Mouse (Mus musculus) stomach, postnatal 0 days (tissue): ENCODE measurements around the gene Slc1a4. TPM values are rescaled to one million over a fixed set of nuclear protein-coding genes. Genes with fewer than 3 reads are reported as not detected.
A peak's percentile ranks its signal among the peaks of the same experiment; 100 is the strongest.

Experiments
- ATAC-seq: fragments of 200-750 bp; cut with Nextera tagmentation; 2 replicates; pipeline ENCODE4 v1.8.0; 2017; ENCODE audit not compliant: low FRiP score, low TSS enrichment
- DNase-seq: peaks from one replicate; pipeline ENCODE4 v3.0.0-alpha.2; 2016; ENCODE audit warnings: low spot score
- H3K27ac ChIP-seq: fragments of 300-500 bp; sonication (generic); replicated peaks from 2 replicates; pipeline ENCODE4 v1.5.1; 2014; ENCODE audit warnings: mild to moderate bottlenecking, control low read depth
- H3K27me3 ChIP-seq: fragments of 300-500 bp; sonication (generic); 2 replicates; pipeline ENCODE4 v1.6.1; 2014; ENCODE audit warnings: low read length; ENCODE audit not compliant: control insufficient read depth, insufficient read depth
- H3K36me3 ChIP-seq: fragments of 300-500 bp; sonication (generic); 2 replicates; pipeline ENCODE4 v1.6.1; 2014; ENCODE audit warnings: low read length, mixed read lengths; ENCODE audit not compliant: control insufficient read depth, insufficient read depth
- H3K4me1 ChIP-seq: fragments of 300-500 bp; sonication (generic); replicated peaks from 2 replicates; pipeline ENCODE4 v1.6.1; 2014; ENCODE audit warnings: antibody characterized with exemption; ENCODE audit not compliant: control insufficient read depth, insufficient read depth
- H3K4me2 ChIP-seq: fragments of 300-500 bp; sonication (generic); replicated peaks from 2 replicates; pipeline ENCODE4 v1.6.1; 2014; ENCODE audit warnings: low read depth, mild to moderate bottlenecking, control low read depth, moderate library complexity
- H3K4me3 ChIP-seq: fragments of 300-500 bp; sonication (generic); 2 replicates; pipeline ENCODE4 v1.5.1; 2014; ENCODE audit warnings: low read depth, low read length, control low read depth
- H3K9ac ChIP-seq: fragments of 300-500 bp; sonication (generic); 2 replicates; pipeline ENCODE4 v1.6.1; 2014; ENCODE audit warnings: mild to moderate bottlenecking, low read length, control low read depth, mixed read lengths
- H3K9me3 ChIP-seq: fragments of 300-500 bp; sonication (generic); 2 replicates; pipeline ENCODE4 v1.6.1; 2016; ENCODE audit warnings: low read length; ENCODE audit not compliant: control insufficient read depth
- CTCF ChIP-seq: IDR thresholded peaks from 2 replicates; pipeline ENCODE4 v1.5.1; 2016; ENCODE audit warnings: antibody characterized with exemption, low read depth, mild to moderate bottlenecking, moderate library complexity
- EP300 ChIP-seq: optimal IDR thresholded peaks from 2 replicates; pipeline ENCODE3; 2016; ENCODE audit warnings: antibody characterized with exemption
- WGBS: fragments of 180-500 bp; shearing (Covaris S2); extraction: QIAGEN DNeasy Blood & Tissue Kit; methylation state at CpG from one replicate; pipeline ENCODE4 v1.1.7; 2014; 5-methylcytosine and 5-hydroxymethylcytosine counted together
- polyA plus RNA-seq: library from polyadenylated mRNA; unstranded; fragments of >200 nt; fragmentation: Nextera tagmentation; extraction: Ambion mirVana; gene quantifications from 2 replicates; pipeline ENCODE4 v1.2.1, GENCODE M21; 2015

The Slc1a4 gene
- polyA plus RNA-seq, 1 experiment from 2014 or later: 7.2 TPM

DNA sequence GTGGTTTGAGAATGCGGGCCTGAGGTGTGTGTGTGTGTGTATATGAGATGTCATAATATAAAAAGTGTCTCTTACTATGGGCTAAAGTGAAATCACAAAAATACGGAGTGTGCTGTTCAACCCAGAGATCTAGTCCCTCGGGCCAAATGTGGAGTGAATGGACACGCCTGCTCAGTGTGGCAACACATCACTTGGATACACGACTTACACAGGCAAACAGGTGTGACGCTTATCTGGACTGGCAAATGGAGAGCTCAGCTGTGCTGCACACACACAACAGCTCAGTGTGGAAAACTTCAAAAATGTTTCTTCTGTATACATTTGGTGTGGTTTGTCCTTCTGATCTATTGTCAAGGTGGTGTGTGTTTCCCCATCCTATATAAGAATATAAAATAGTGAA, 3.7 kb downstream of the Slc1a4 start:
- H3K4me2 ChIP-seq: no peak overlapping the region
- H3K4me3 ChIP-seq: no peak overlapping the region
- 56% methylated on average over 6 of the region's 6 CpGs for WGBS
- DNase-seq (no peak), ATAC-seq (no peak)
- no peak overlapping the region for H3K27ac ChIP-seq
- H3K9me3 ChIP-seq: no peaks in the 10 kb centered on the region
- no peaks in the 10 kb centered on the region for H3K36me3 ChIP-seq
- TF ChIP-seq EP300 (no peak), CTCF (no peak)
- H3K27me3 ChIP-seq: no peaks in the 10 kb centered on the region
- H3K9ac ChIP-seq: no peak overlapping the region
- H3K4me1 ChIP-seq: 0 out of 2 replicates have a peak, but pooled peaks cover 2% of the 10 kb centered on the region

GRCm38 (mm10) chr11:20326328-20326995, 6.1 kb downstream of the Slc1a4 start:
- H3K36me3 ChIP-seq: no peaks in the 10 kb centered on the region

DNA sequence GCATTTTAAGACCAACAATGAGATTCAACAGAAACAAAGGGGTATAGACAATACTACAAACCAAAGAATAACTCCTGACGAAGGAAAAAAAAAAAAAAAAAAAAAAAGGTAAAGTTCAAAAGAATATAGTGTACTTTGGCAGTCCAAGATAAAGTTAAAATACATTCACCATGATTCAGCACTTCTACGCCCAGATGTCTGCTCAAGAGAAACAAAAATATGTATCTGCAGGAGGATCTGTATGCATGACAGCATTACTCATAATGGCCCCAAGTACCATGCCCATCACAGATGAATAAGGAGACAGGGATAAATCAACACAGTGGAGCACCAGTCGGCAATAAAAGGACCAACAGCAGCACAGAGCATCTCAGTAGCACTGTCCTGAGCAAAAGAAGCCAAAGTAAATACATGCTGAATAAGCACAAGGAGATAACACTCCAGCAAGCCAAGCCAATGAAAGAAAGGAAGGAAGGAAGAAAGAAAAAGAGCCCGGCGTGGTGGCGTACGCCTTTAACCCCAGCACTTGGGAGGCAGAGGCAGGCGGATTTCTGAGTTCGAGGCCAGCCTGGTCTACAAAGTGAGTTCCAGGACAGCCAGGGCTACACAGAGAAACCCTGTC, 7.3 kb downstream of the Slc1a4 start:
- Histone ChIP-seq H3K27me3 (no peaks in the 10 kb centered on the region), H3K9me3 (no peaks in the 10 kb centered on the region), H3K4me3 (no peak overlapping the region), H3K9ac (no peak overlapping the region), H3K27ac (no peak overlapping the region), H3K4me1 (no peaks in the 10 kb centered on the region), H3K36me3 (no peaks in the 10 kb centered on the region), H3K4me2 (no peak overlapping the region)
- no peak for TF ChIP-seq EP300
- TF ChIP-seq CTCF: no peak
- no peak for ATAC-seq
- 72% methylated on average over 9 of the region's 9 CpGs for WGBS
- DNase-seq: no peak

More at GRCm38 (mm10) chr11:20326328-20326995, 6.1 kb downstream of the Slc1a4 start:
- DNase-seq (no peak), ATAC-seq (no peak)
- Histone ChIP-seq H3K4me1 (0 out of 2 replicates have a peak, but pooled peaks cover 2% of the 10 kb centered on the region), H3K27ac (peak overlapping the region; percentile 58), H3K4me3 (no peak overlapping the region), H3K9ac (no peak overlapping the region), H3K9me3 (no peaks in the 10 kb centered on the region), H3K27me3 (no peaks in the 10 kb centered on the region), H3K4me2 (no peak overlapping the region)
- no peak for TF ChIP-seq CTCF
- TF ChIP-seq EP300: no peak
- 53% methylated on average over 11 of the region's 11 CpGs for WGBS

- no peak for TF ChIP-seq CTCF
- no peak for TF ChIP-seq EP300
- Histone ChIP-seq H3K9me3 (no peaks in the 10 kb centered on the region), H3K27me3 (no peaks in the 10 kb centered on the region), H3K4me1 (no peaks in the 10 kb centered on the region), H3K36me3 (no peaks in the 10 kb centered on the region), H3K4me2 (no peak overlapping the region), H3K9ac (no peak overlapping the region), H3K4me3 (no peak overlapping the region), H3K27ac (no peak overlapping the region)
- ATAC-seq (no peak), DNase-seq (no peak)
- WGBS: 90% methylated on average over 3 of the region's 3 CpGs
Observed at GRCm38 (mm10) chr11:20324006-20324405, 8.5 kb downstream of the Slc1a4 start.

- no peaks in the 10 kb centered on the region for H3K4me1 ChIP-seq
- H3K9me3 ChIP-seq: no peaks in the 10 kb centered on the region
- H3K36me3 ChIP-seq: no peaks in the 10 kb centered on the region; the same call in 1 of the 2 replicates
- H3K27ac ChIP-seq: no peak overlapping the region
- H3K27me3 ChIP-seq: no peaks in the 10 kb centered on the region
- H3K4me3 ChIP-seq: no peak overlapping the region
- no peak for DNase-seq
- 79% methylated on average over 3 of the region's 3 CpGs for WGBS
- no peak overlapping the region for H3K4me2 ChIP-seq
- no peak overlapping the region for H3K9ac ChIP-seq
- TF ChIP-seq EP300: no peak
- TF ChIP-seq CTCF: no peak
- no peak for ATAC-seq
Observed at GRCm38 (mm10) chr11:20322366-20322765, 10.1 kb downstream of the Slc1a4 start.

DNA sequence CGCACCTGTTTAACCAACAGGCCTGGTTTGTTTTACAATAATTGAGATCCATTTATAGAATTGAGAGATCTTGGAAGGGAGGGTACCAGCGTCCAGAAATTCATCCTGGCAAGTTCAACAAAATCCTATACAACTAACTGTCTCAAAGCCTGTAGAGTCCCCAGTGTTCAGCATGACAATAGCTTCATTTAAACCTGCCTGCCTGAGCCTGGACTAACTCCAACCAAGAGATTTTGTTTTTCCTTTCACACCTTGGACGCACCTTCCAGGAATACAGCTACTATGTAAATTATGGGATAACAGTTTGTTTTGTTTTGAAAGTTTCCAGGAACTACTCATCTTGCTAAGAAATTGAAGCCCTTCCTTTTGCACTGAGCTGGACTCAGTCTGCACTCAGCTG, 11.9 kb downstream of the Slc1a4 start:
- H3K4me3 ChIP-seq: no peak overlapping the region
- H3K9me3 ChIP-seq: no peaks in the 10 kb centered on the region
- no peaks in the 10 kb centered on the region; the same call in 1 of the 2 replicates for H3K36me3 ChIP-seq
- no peak overlapping the region for H3K27ac ChIP-seq
- no peak for DNase-seq
- H3K4me1 ChIP-seq: no peaks in the 10 kb centered on the region
- no peaks in the 10 kb centered on the region for H3K27me3 ChIP-seq
- no peak for TF ChIP-seq CTCF
- no peak for TF ChIP-seq EP300
- ATAC-seq: no peak
- no peak overlapping the region for H3K9ac ChIP-seq
- 74% methylated on average over 3 of the region's 3 CpGs for WGBS
- no peak overlapping the region for H3K4me2 ChIP-seq
